Mouse (Mus musculus): ENCODE measurements around the gene Chd1. TPM values are rescaled to one million over a fixed set of nuclear protein-coding genes. Genes with fewer than 3 reads are reported as not detected.

Chd1 gene
- polyA plus RNA-seq, 2 experiments = 11.3 to 30.2 TPM

DNA sequence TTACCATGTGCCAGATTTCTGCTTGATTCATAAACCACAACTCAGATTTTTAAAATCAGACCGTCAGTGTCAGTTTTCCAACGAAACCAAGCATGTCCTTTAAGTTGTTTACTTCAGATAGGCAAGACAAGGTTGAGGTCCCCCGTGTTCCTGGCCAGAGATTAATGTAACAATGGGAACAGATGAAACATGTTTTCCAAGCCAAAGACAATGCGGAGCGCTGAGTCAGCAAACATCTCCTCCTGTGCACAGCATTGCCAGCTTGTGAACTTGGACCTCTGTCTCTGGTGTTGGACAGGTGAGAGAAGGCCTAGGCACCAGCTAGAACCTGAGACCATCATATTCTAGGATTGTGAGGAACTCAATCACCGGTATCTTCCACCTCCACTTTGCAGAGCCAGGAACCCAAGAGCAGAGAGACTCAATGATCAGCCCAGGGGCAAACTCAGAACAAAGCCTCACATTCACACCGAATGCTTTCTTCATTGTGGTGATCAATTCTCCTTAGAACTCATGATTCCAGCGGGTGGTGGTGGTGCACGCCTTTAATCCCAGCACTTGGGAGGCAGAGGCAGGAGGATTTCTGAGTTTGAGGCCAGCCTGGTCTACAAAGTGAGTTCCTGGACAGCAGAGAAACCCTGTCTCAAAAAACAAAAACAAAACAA, 24.7 kb upstream of the Chd1 start:
- H3K27me3 ChIP-seq (ENCODE audit: control insufficient read depth, insufficient read depth, low read length) = no peaks in the 10 kb centered on the region
- H3K4me2 ChIP-seq (replicated peaks; ENCODE audit: low read depth, low read length, severe bottlenecking) = no peak overlapping the region
- DNase-seq (ENCODE audit: low spot score) (no peak), ATAC-seq (ENCODE audit: low FRiP score, low read depth) (no peak)
- H3K36me3 ChIP-seq (ENCODE audit: control insufficient read depth, insufficient read depth, low read length) = no peaks in the 10 kb centered on the region
- H3K9me3 ChIP-seq (ENCODE audit: control insufficient read depth, low read length) = no peaks in the 10 kb centered on the region
- H3K27ac ChIP-seq (replicated peaks; ENCODE audit: low read depth, low read length) = no peak overlapping the region
- WGBS = 84% methylated on average over 9 of the region's 9 CpGs
- no peak for TF ChIP-seq POLR2A (IDR thresholded peaks at IDR 0.05; ENCODE audit: borderline replicate concordance, extremely low read depth, insufficient read depth, insufficient read length)
- no peak overlapping the region for H3K9ac ChIP-seq (ENCODE audit: low read depth, low read length, severe bottlenecking)
- no peaks in the 10 kb centered on the region for H3K4me1 ChIP-seq (ENCODE audit: control insufficient read depth, insufficient read depth, low read length)
- no peak overlapping the region for H3K4me3 ChIP-seq (replicated peaks; ENCODE audit: low read length)

DNA sequence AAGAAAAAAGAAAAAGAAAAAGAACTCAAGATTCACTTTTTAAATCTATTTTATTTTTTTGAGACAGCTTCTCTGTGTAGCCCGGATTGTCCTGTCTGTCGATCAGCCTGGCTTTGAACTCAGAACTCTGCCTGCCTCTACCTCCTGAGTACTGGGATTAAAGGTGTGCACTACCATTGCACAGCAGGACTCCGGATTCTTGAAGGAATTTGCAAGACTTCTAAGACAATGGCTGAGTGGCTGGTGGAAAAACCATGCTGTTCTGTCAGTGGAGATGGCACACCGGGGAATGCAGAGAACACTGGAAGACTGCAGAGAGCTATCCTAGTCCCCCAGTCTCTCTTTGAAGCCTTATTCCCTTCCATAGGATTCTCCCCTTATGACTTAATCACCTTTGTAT, 24.1 kb upstream of the Chd1 start:
- H3K9me3 ChIP-seq (ENCODE audit: control insufficient read depth, low read length) = no peaks in the 10 kb centered on the region
- no peak overlapping the region for H3K4me2 ChIP-seq (replicated peaks; ENCODE audit: low read depth, low read length, severe bottlenecking)
- no peak overlapping the region for H3K4me3 ChIP-seq (replicated peaks; ENCODE audit: low read length)
- WGBS = 83% methylated on average over 4 of the region's 4 CpGs
- TF ChIP-seq POLR2A (IDR thresholded peaks at IDR 0.05; ENCODE audit: borderline replicate concordance, extremely low read depth, insufficient read depth, insufficient read length) = no peak
- no peaks in the 10 kb centered on the region for H3K36me3 ChIP-seq (ENCODE audit: control insufficient read depth, insufficient read depth, low read length)
- no peaks in the 10 kb centered on the region for H3K4me1 ChIP-seq (ENCODE audit: control insufficient read depth, insufficient read depth, low read length)
- no peak overlapping the region for H3K9ac ChIP-seq (ENCODE audit: low read depth, low read length, severe bottlenecking)
- no peaks in the 10 kb centered on the region for H3K27me3 ChIP-seq (ENCODE audit: control insufficient read depth, insufficient read depth, low read length)
- DNase-seq (ENCODE audit: low spot score) (no peak), ATAC-seq (ENCODE audit: low FRiP score, low read depth) (no peak)
- no peak overlapping the region for H3K27ac ChIP-seq (replicated peaks; ENCODE audit: low read depth, low read length)

- TF ChIP-seq POLR2A (IDR thresholded peaks at IDR 0.05; ENCODE audit: borderline replicate concordance, extremely low read depth, insufficient read depth, insufficient read length) = no peak
- no peak overlapping the region for H3K4me2 ChIP-seq (replicated peaks; ENCODE audit: low read depth, low read length, severe bottlenecking)
- DNase-seq (ENCODE audit: low spot score) (no peak), ATAC-seq (ENCODE audit: low FRiP score, low read depth) (no peak)
- no peak overlapping the region for H3K9ac ChIP-seq (ENCODE audit: low read depth, low read length, severe bottlenecking)
- no peaks in the 10 kb centered on the region for H3K4me1 ChIP-seq (ENCODE audit: control insufficient read depth, insufficient read depth, low read length)
- WGBS = 92% methylated on average over 5 of the region's 5 CpGs
- no peaks in the 10 kb centered on the region for H3K27me3 ChIP-seq (ENCODE audit: control insufficient read depth, insufficient read depth, low read length)
- no peaks in the 10 kb centered on the region for H3K9me3 ChIP-seq (ENCODE audit: control insufficient read depth, low read length)
- H3K36me3 ChIP-seq (ENCODE audit: control insufficient read depth, insufficient read depth, low read length) = no peaks in the 10 kb centered on the region
- no peak overlapping the region for H3K27ac ChIP-seq (replicated peaks; ENCODE audit: low read depth, low read length)
- no peak overlapping the region for H3K4me3 ChIP-seq (replicated peaks; ENCODE audit: low read length)
Observed at GRCm38 (mm10) chr17:15686396-15686795, 18.4 kb upstream of the Chd1 start.

GRCm38 (mm10) chr17:15690304-15690703, 14.5 kb upstream of the Chd1 start:
- Histone ChIP-seq H3K27me3 (ENCODE audit: control insufficient read depth, insufficient read depth, low read length) (no peaks in the 10 kb centered on the region), H3K27ac (replicated peaks; ENCODE audit: low read depth, low read length) (no peak overlapping the region), H3K4me3 (replicated peaks; ENCODE audit: low read length) (no peak overlapping the region), H3K4me2 (replicated peaks; ENCODE audit: low read depth, low read length, severe bottlenecking) (no peak overlapping the region), H3K9me3 (ENCODE audit: control insufficient read depth, low read length) (no peaks in the 10 kb centered on the region), H3K4me1 (ENCODE audit: control insufficient read depth, insufficient read depth, low read length) (no peaks in the 10 kb centered on the region), H3K9ac (ENCODE audit: low read depth, low read length, severe bottlenecking) (no peak overlapping the region), H3K36me3 (ENCODE audit: control insufficient read depth, insufficient read depth, low read length) (no peaks in the 10 kb centered on the region)
- ATAC-seq (ENCODE audit: low FRiP score, low read depth) (no peak), DNase-seq (ENCODE audit: low spot score) (no peak)
- TF ChIP-seq POLR2A (IDR thresholded peaks at IDR 0.05; ENCODE audit: borderline replicate concordance, extremely low read depth, insufficient read depth, insufficient read length) = no peak
- WGBS = 86% methylated on average over 1 of the region's 1 CpGs

DNA sequence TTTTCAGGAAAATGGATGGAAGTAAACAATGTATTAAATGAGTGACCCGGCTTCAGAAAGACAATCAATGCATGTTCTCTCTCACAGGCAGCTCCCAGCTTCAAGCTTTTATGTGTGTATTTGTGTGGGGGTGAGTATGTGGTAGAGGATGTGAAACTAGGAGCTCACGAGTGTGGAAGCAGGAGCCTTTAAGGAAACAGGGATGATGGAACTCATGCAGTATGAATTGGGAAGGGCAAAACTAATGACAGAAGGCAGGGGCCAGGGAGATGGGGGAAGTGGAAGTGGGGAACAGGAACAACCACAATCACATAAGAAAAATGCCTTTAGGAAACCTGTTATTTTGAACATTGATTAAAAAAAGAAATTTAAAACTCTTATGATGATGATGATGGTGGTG, 9.2 kb upstream of the Chd1 start:
- H3K36me3 ChIP-seq (ENCODE audit: control insufficient read depth, insufficient read depth, low read length) = no peaks in the 10 kb centered on the region
- H3K27me3 ChIP-seq (ENCODE audit: control insufficient read depth, insufficient read depth, low read length) = no peaks in the 10 kb centered on the region
- H3K4me1 ChIP-seq (ENCODE audit: control insufficient read depth, insufficient read depth, low read length) = no peaks in the 10 kb centered on the region
- DNase-seq (ENCODE audit: low spot score) (no peak), ATAC-seq (ENCODE audit: low FRiP score, low read depth) (no peak)
- H3K4me2 ChIP-seq (replicated peaks; ENCODE audit: low read depth, low read length, severe bottlenecking) = no peak overlapping the region
- H3K4me3 ChIP-seq (replicated peaks; ENCODE audit: low read length) = no peak overlapping the region
- no peak overlapping the region for H3K27ac ChIP-seq (replicated peaks; ENCODE audit: low read depth, low read length)
- no peaks in the 10 kb centered on the region for H3K9me3 ChIP-seq (ENCODE audit: control insufficient read depth, low read length)
- no peak overlapping the region for H3K9ac ChIP-seq (ENCODE audit: low read depth, low read length, severe bottlenecking)
- 83% methylated on average over 2 of the region's 2 CpGs for WGBS
- no peak for TF ChIP-seq POLR2A (IDR thresholded peaks at IDR 0.05; ENCODE audit: borderline replicate concordance, extremely low read depth, insufficient read depth, insufficient read length)
